Mouse (Mus musculus): ENCODE measurements around the gene Cemip. TPM values are rescaled to one million over a fixed set of nuclear protein-coding genes. Genes with fewer than 3 reads are reported as not detected.

Cemip gene
- polyA plus RNA-seq, 1 experiment: 1.0 TPM

DNA sequence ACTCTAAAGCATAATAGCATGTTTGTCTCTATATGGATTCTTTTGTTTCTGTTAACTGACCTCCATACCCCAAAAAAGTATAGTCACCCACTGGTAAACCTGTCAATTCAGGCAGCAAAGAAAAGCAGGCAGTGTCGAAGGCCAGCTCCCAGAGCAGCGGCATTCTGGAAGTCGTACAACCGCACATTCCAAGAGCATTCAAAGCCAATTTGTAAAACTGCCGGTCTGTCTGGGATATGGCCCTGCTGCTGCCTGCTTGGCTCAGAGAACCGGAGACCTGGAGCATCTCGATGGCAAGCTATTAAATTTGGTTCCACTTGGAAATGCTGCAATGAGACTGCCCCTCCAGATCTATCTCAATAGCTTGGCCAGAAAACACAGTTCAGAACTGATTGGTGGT, 113.8 kb downstream of the Cemip start:
- no peaks in the 10 kb centered on the region for H3K36me3 ChIP-seq (ENCODE audit: control insufficient read depth, insufficient read depth)
- no peaks in the 10 kb centered on the region for H3K27me3 ChIP-seq (ENCODE audit: control insufficient read depth, insufficient read depth, insufficient read length)
- H3K79me2 ChIP-seq (ENCODE audit: control insufficient read depth, insufficient read depth): no peaks in the 10 kb centered on the region
- TF ChIP-seq MAX (IDR thresholded peaks at IDR 0.05): no peak
- no peak for TF ChIP-seq MYOD1 (IDR thresholded peaks at IDR 0.05; ENCODE audit: control insufficient read depth, insufficient read length, low read depth)
- TF ChIP-seq CEBPB (IDR thresholded peaks at IDR 0.05; ENCODE audit: low read depth): no peak
- no peak for TF ChIP-seq USF1 (IDR thresholded peaks at IDR 0.05; ENCODE audit: low read depth)
- TF ChIP-seq CTCF (IDR thresholded peaks at IDR 0.05; ENCODE audit: control insufficient read depth, insufficient read depth, insufficient read length): no peak
- TF ChIP-seq MYOG (IDR thresholded peaks at IDR 0.05; ENCODE audit: control insufficient read depth, extremely low read depth, insufficient read length): no peak
- no peaks in the 10 kb centered on the region for H3K79me3 ChIP-seq (ENCODE audit: low read depth)
- H3K4me3 ChIP-seq (ENCODE audit: insufficient read depth, poor library complexity, severe bottlenecking): no peak overlapping the region
- H3ac ChIP-seq (ENCODE audit: control insufficient read depth, insufficient read length, low read depth): no peak overlapping the region

DNA sequence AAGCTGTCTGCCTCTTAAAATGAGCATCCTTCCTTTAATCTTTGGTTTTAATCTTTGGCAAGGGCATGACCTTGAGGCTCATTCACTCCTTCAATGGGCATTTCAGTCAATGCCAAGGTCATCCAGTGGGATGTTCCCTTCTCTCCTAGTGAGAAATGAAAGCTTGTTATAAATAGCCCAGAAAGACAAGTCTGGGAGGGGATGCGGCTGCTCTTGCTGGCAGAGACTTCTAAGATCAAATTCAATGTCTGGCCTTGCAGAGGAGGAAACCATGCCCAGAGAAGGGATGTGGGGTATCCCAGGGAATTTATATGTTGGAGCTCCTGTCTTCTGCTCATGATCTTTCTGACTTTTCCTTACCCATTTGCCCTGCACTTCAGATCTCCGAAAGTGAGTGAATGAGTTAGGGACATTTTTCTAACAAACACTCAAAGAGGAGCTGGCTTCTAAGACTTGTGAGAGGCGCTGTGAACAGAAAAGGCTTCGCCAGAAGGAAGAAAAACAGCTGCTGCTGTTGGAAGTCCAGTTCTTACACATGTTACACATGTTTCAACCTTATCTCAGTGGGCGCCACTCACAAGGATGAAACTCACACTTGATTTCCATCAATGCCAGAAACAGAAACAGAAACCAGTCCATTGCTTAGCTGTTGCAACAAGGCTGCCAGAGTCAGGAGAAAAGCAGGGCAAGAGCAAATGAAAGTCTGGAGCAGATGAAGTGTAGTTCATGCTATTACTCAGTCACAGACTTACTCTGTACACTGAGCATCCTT, 120.1 kb downstream of the Cemip start:
- no peak overlapping the region for H3K4me3 ChIP-seq (ENCODE audit: insufficient read depth, poor library complexity, severe bottlenecking)
- no peaks in the 10 kb centered on the region for H3K36me3 ChIP-seq (ENCODE audit: control insufficient read depth, insufficient read depth)
- H3K79me2 ChIP-seq (ENCODE audit: control insufficient read depth, insufficient read depth): no peaks in the 10 kb centered on the region
- no peaks in the 10 kb centered on the region for H3K79me3 ChIP-seq (ENCODE audit: low read depth)
- no peak for TF ChIP-seq FOSL1 (IDR thresholded peaks at IDR 0.05; ENCODE audit: insufficient read depth, low read length, poor library complexity, severe bottlenecking)
- no peak overlapping the region for H3ac ChIP-seq (ENCODE audit: control insufficient read depth, insufficient read length, low read depth)
- no peaks in the 10 kb centered on the region for H3K27me3 ChIP-seq (ENCODE audit: control insufficient read depth, insufficient read depth, insufficient read length)

DNA sequence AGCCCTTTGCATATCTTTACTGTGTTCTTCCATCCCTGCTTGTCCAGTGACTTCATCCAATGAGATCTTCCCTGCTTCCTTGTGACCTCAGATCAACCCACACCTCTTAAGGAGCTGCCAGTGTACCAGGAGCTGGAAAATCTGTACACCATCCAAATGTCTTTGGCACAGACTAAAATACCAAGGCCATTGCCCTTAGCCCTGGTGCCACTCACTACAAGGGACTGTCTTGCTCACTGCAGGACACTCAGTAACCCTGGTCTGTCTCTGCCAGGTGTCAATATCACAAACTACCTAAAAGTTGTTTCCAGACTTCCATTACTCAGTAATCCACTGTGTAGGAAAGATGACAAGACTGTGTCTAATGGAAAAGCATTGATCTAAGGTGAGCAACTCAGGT, 121.1 kb downstream of the Cemip start:
- Histone ChIP-seq H3K79me3 (ENCODE audit: low read depth) (no peaks in the 10 kb centered on the region), H3K4me3 (ENCODE audit: insufficient read depth, poor library complexity, severe bottlenecking) (no peak overlapping the region), H3ac (ENCODE audit: control insufficient read depth, insufficient read length, low read depth) (no peak overlapping the region), H3K36me3 (ENCODE audit: control insufficient read depth, insufficient read depth) (no peaks in the 10 kb centered on the region), H3K79me2 (ENCODE audit: control insufficient read depth, insufficient read depth) (no peaks in the 10 kb centered on the region), H3K27me3 (ENCODE audit: control insufficient read depth, insufficient read depth, insufficient read length) (no peaks in the 10 kb centered on the region)
- TF ChIP-seq MYOG (IDR thresholded peaks at IDR 0.05; ENCODE audit: control insufficient read depth, extremely low read depth, insufficient read length): no peak
- TF ChIP-seq FOSL1 (IDR thresholded peaks at IDR 0.05; ENCODE audit: insufficient read depth, low read length, poor library complexity, severe bottlenecking): no peak
- TF ChIP-seq USF1 (IDR thresholded peaks at IDR 0.05; ENCODE audit: low read depth): no peak
- no peak for TF ChIP-seq CTCF (IDR thresholded peaks at IDR 0.05; ENCODE audit: control insufficient read depth, insufficient read depth, insufficient read length)
- TF ChIP-seq MAX (IDR thresholded peaks at IDR 0.05): no peak
- no peak for TF ChIP-seq CEBPB (IDR thresholded peaks at IDR 0.05; ENCODE audit: low read depth)
- TF ChIP-seq MYOD1 (IDR thresholded peaks at IDR 0.05; ENCODE audit: control insufficient read depth, insufficient read length, low read depth): no peak

DNA sequence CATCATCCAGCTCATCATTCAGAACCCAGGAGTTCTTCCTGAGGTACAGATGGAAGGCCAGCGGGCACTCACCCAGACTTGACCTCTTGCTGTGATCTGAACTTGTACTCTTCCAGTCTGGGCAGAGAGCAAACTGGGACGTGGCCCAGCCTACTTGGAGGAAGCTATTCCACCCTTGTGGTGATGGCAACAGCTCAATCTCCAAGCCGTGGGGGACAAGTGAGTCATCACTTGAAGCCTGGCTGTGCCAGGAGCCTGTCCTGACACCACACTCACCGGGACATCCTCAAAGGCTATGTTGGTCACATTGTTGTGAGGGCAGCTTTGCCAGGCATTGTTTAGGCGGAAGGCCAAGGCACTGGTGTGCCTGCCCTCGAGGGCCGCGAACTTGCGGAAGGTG, 133.8 kb downstream of the Cemip start:
- Histone ChIP-seq H3K79me2 (ENCODE audit: control insufficient read depth, insufficient read depth) (no peaks in the 10 kb centered on the region), H3ac (ENCODE audit: control insufficient read depth, insufficient read length, low read depth) (no peak overlapping the region), H3K36me3 (ENCODE audit: control insufficient read depth, insufficient read depth) (no peaks in the 10 kb centered on the region), H3K4me3 (ENCODE audit: insufficient read depth, poor library complexity, severe bottlenecking) (no peak overlapping the region), H3K79me3 (ENCODE audit: low read depth) (no peaks in the 10 kb centered on the region), H3K27me3 (ENCODE audit: control insufficient read depth, insufficient read depth, insufficient read length) (no peaks in the 10 kb centered on the region)
- TF ChIP-seq USF1 (IDR thresholded peaks at IDR 0.05; ENCODE audit: low read depth): no peak
- no peak for TF ChIP-seq CTCF (IDR thresholded peaks at IDR 0.05; ENCODE audit: control insufficient read depth, insufficient read depth, insufficient read length)
- no peak for TF ChIP-seq MYOG (IDR thresholded peaks at IDR 0.05; ENCODE audit: control insufficient read depth, extremely low read depth, insufficient read length)
- no peak for TF ChIP-seq CEBPB (IDR thresholded peaks at IDR 0.05; ENCODE audit: low read depth)
- TF ChIP-seq FOSL1 (IDR thresholded peaks at IDR 0.05; ENCODE audit: insufficient read depth, low read length, poor library complexity, severe bottlenecking): no peak
- no peak for TF ChIP-seq MYOD1 (IDR thresholded peaks at IDR 0.05; ENCODE audit: control insufficient read depth, insufficient read length, low read depth)
- TF ChIP-seq MAX (IDR thresholded peaks at IDR 0.05): no peak

DNA sequence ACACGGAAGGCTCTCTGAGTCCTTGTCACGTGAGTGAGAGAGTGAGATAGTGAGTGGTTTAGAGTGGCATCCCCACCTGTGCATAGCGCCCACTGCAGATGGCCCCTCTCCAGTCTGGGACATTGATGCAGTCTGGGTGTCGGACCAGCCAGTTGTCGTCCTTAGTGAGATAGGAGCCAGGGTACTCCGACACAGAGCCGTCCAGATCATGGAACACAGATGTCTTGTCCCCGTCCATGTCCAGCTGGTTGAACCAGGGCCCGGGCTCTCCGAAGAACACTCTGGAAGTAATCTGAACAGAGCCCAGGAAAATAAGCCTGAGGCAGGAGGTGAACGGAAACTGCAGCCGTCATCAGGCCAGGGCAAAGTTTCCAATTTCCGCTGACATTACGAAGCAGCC, 135.0 kb downstream of the Cemip start:
- no peaks in the 10 kb centered on the region for H3K79me3 ChIP-seq (ENCODE audit: low read depth)
- no peak overlapping the region for H3ac ChIP-seq (ENCODE audit: control insufficient read depth, insufficient read length, low read depth)
- no peak overlapping the region for H3K4me3 ChIP-seq (ENCODE audit: insufficient read depth, poor library complexity, severe bottlenecking)
- H3K79me2 ChIP-seq (ENCODE audit: control insufficient read depth, insufficient read depth): no peaks in the 10 kb centered on the region
- no peak for TF ChIP-seq MAX (IDR thresholded peaks at IDR 0.05)
- no peaks in the 10 kb centered on the region for H3K27me3 ChIP-seq (ENCODE audit: control insufficient read depth, insufficient read depth, insufficient read length)
- no peaks in the 10 kb centered on the region for H3K36me3 ChIP-seq (ENCODE audit: control insufficient read depth, insufficient read depth)

DNA sequence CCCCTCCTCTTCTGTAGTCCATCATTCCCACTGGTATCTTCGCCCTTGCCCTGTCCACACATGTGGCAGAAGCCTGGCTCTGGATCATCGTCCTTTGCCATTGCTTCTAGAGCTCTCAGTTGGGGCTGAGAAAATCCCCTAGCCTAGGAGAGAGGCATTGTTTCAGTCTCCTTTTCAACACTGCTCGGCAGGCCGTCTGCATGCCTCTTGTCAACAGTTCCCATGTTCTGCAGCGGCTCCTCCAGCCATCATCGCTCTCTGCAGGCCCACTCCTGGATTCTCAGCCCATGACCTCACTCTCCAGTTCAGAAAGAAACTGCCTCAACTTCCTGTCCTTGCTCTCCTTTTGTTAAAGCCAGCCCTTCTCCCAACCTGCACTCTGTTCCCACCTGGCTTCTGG, 136.6 kb downstream of the Cemip start:
- Histone ChIP-seq H3K4me3 (ENCODE audit: insufficient read depth, poor library complexity, severe bottlenecking) (no peak overlapping the region), H3K27me3 (ENCODE audit: control insufficient read depth, insufficient read depth, insufficient read length) (no peaks in the 10 kb centered on the region), H3K36me3 (ENCODE audit: control insufficient read depth, insufficient read depth) (no peaks in the 10 kb centered on the region), H3ac (ENCODE audit: control insufficient read depth, insufficient read length, low read depth) (no peak overlapping the region), H3K79me2 (ENCODE audit: control insufficient read depth, insufficient read depth) (no peaks in the 10 kb centered on the region), H3K79me3 (ENCODE audit: low read depth) (no peaks in the 10 kb centered on the region)
- no peak for TF ChIP-seq MYOD1 (IDR thresholded peaks at IDR 0.05; ENCODE audit: control insufficient read depth, insufficient read length, low read depth)
- TF ChIP-seq MAX (IDR thresholded peaks at IDR 0.05): no peak
- no peak for TF ChIP-seq MYOG (IDR thresholded peaks at IDR 0.05; ENCODE audit: control insufficient read depth, extremely low read depth, insufficient read length)
- no peak for TF ChIP-seq CEBPB (IDR thresholded peaks at IDR 0.05; ENCODE audit: low read depth)
- TF ChIP-seq USF1 (IDR thresholded peaks at IDR 0.05; ENCODE audit: low read depth): no peak
- TF ChIP-seq FOSL1 (IDR thresholded peaks at IDR 0.05; ENCODE audit: insufficient read depth, low read length, poor library complexity, severe bottlenecking): no peak
- no peak for TF ChIP-seq CTCF (IDR thresholded peaks at IDR 0.05; ENCODE audit: control insufficient read depth, insufficient read depth, insufficient read length)

All from C2C12 (cell line).